Mouse (Mus musculus) G1E-ER4 (cell line): ENCODE measurements around the gene Vmn2r66. TPM values are rescaled to one million over a fixed set of nuclear protein-coding genes. Genes with fewer than 3 reads are reported as not detected.

Experiments used
- GATA1 ChIP-seq: IDR thresholded peaks from one replicate; pipeline ENCODE4 v1.8.0; 2012; ENCODE audit warnings: low read length, inconsistent platforms
- polyA plus RNA-seq: library from polyadenylated mRNA; stranded (reverse); fragments of >175 nt; gene quantifications from 2 replicates; pipeline ENCODE4 v1.2.3, GENCODE M21; 2012

Vmn2r66 gene
- polyA plus RNA-seq = not detected in 2 replicates

- TF ChIP-seq GATA1 = no peak
Measured at GRCm38 (mm10) chr7:85012168-85012567, at the start of gene Vmn2r66. Gene Vmn2r66, minus strand, starts transcription at chr7:85012268.

DNA sequence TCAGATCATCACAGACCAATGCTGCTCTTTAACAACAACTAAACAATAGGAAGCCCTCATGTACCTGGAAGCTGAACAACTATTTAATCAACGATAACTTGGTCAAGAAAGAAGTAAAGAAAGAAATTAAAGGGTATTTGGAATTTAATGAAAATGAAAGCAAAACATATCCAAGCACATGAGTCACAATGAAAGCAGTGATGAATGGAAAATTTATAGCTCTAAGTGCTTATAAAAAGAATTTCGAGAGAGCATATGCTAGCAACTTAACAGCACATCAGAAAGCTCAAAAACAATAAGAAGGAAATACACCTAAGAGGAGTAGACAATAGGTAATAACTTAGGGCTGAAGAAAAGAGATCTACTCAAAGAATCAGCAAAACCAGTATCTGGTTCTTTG, 15.4 kb downstream of the Vmn2r66 start:
- no peak for TF ChIP-seq GATA1

DNA sequence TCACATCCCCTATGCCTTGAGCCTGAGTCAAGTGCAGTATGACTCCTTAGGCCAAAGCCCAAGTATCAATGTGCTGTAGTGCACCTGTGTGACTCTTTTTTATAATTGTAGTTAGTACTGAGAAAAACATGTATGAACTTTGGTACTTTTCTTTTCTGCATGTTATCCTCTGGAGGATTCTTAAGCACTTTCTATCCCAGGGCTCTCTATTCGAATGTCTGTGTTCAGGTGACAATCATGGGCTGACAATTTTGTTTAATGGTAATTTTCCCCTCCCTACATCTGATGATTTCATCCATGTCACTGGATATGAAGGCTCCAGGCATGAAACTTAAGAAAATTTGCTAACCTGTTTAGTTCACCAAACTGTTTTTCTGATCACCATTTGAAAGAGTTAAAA, 48.1 kb downstream of the Vmn2r66 start, which contains the start of gene Vmn2r65:
Vmn2r65 (minus strand) TSS at position 101 of the 400 bp plus-strand sequence.
- no peak for TF ChIP-seq GATA1

Other genes with a start within 250 kb of the Vmn2r66 start
- gene Olfr291, start 158.7 kb downstream of the Vmn2r66 start, polyA plus RNA-seq = not detected in 2 replicates
- gene Vmn2r65, start 48.2 kb downstream of the Vmn2r66 start, polyA plus RNA-seq = not detected in 2 replicates
- gene Vmn2r67, start 143.7 kb upstream of the Vmn2r66 start, polyA plus RNA-seq = not detected in 2 replicates
- gene Vmn2r68, start 225.5 kb upstream of the Vmn2r66 start, polyA plus RNA-seq = not detected in 2 replicates